Mouse (Mus musculus) kidney, adult 2 months (tissue): Measurements from ENCODE around the gene Mageb3. TPM values are rescaled to one million over a fixed set of nuclear protein-coding genes. Genes with fewer than 3 reads are reported as not detected.
A peak's percentile ranks its signal among the peaks of the same experiment; 100 is the strongest.
"Not testable (repeated sequence)": the region's sequence is repeated elsewhere in the genome, so short reads cannot be mapped to it uniquely, and the experiment has no call there.

Source experiments
- DNase-seq: peaks from one replicate; pipeline ENCODE4 v3.0.0; 2021
- H3K27ac ChIP-seq: fragments of 200-500 bp; 2 replicates; pipeline ENCODE4 v1.5.1; 2012; ENCODE audit warnings: low read depth, low read length, control low read depth, inconsistent platforms; ENCODE audit not compliant: insufficient read depth
- H3K27me3 ChIP-seq: fragments of 200-500 bp; replicated peaks from 2 replicates; pipeline ENCODE4 v1.6.1; 2012; ENCODE audit warnings: mild to moderate bottlenecking, moderate library complexity, low read length, inconsistent platforms; ENCODE audit not compliant: control insufficient read depth, insufficient read depth
- H3K36me3 ChIP-seq: fragments of 200-500 bp; 2 replicates; pipeline ENCODE4 v1.6.1; 2012; ENCODE audit warnings: mild to moderate bottlenecking, moderate library complexity, low read length, inconsistent platforms; ENCODE audit not compliant: control insufficient read depth, insufficient read depth
- H3K4me1 ChIP-seq: fragments of 200-500 bp; 2 replicates; pipeline ENCODE4 v1.6.1; 2011; ENCODE audit warnings: low read length; ENCODE audit not compliant: control insufficient read depth, insufficient read depth
- H3K4me3 ChIP-seq: fragments of 200-500 bp; 2 replicates; pipeline ENCODE4 v1.5.1; 2011; ENCODE audit warnings: mild to moderate bottlenecking, low read depth, low read length, control low read depth; ENCODE audit not compliant: insufficient read depth
- CTCF ChIP-seq: fragments of 200-500 bp; conservative IDR thresholded peaks from 2 replicates; pipeline ENCODE4 v1.5.1; 2011; ENCODE audit warnings: low read depth, mild to moderate bottlenecking, control low read depth, low read length, moderate library complexity, mixed read lengths; ENCODE audit not compliant: insufficient read depth, insufficient read length
- POLR2A ChIP-seq: fragments of 200-500 bp; IDR thresholded peaks from one replicate; pipeline ENCODE4 v1.6.1; 2011; ENCODE audit warnings: low read depth, low read length, control low read depth
- WGBS: fragments of 180-500 bp; shearing (Covaris S2); methylation state at CpG from one replicate; pipeline ENCODE4 v1.1.7; 2018; 5-methylcytosine and 5-hydroxymethylcytosine counted together
- polyA plus RNA-seq: library from polyadenylated mRNA; depleted of rRNA; stranded (reverse); fragments of >200 nt; gene quantifications from 2 replicates; pipeline ENCODE4 v1.2.3, GENCODE M21; 2012; rRNA removed

Gene Mageb3
- 0.03 TPM in 1 of 2 replicates, not detected in the other for polyA plus RNA-seq

DNA sequence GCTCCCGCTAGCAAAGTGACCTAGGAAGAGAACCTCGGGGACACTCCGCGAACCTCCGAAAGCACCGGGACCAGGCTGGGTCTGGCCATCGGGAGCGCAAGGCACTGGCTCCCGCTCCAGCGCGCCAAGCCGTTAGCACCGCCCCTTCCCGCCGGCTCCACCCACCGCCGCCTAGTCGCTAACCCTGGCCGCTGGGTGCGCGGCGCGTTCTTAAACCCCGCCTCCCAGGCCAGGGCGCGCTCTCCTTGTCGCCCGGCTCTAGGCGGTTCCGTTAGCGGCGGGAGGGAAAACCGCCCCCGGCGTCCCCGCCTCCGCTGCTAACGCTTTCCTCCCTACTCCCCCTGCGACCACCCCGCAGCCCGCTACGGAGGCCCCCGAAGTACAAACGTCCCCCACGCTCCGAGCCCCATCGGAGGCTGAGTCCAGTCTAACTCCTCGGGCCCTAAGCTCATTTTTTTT, at the start of gene Mageb3, which contains the start of gene Ctdspl2:
Gene Mageb3 (minus strand): TSS at position 328 of the 459 bp plus-strand sequence.
Gene Ctdspl2 (plus strand): TSS at position 237 of the 459 bp plus-strand sequence.
- H3K27me3 ChIP-seq = no peaks in the 10 kb centered on the region
- DNase-seq = peak; percentile 98
- no peaks in the 10 kb centered on the region for H3K36me3 ChIP-seq
- peaks cover 6% of the 10 kb centered on the region; the same call in 1 of the 2 replicates for H3K4me1 ChIP-seq
- TF ChIP-seq POLR2A = no peak
- peak within 1 kb of the TSS; percentile 99 for H3K4me3 ChIP-seq
- under 1% methylated on average over 48 of the region's 48 CpGs for WGBS
- H3K27ac ChIP-seq = peak within 1 kb of the TSS; percentile 96

DNA sequence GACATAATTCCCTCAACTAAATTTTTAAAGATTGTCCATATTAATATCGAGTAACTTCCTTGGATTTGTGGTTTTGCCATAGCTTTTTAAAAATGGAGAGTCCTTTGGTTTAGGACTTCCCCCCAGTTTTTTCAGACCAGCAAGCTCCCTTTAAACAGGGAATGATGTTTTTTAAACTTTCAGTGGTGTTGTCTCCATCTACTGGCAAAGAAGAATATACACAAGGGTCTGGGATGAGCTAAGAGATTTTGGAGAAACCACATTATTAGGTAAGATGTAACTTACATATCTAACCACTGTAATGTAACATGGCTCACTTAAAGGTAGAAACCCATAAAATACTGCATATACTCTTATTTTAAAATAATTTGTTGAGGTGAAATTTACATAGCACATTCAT, 39.8 kb upstream of the Mageb3 start:
- TF ChIP-seq POLR2A = no peak
- TF ChIP-seq CTCF = no peak
- H3K27me3 ChIP-seq = no peaks in the 10 kb centered on the region
- H3K4me3 ChIP-seq = no peak overlapping the region
- peaks cover 1% of the 10 kb centered on the region; the same call in 1 of the 2 replicates for H3K36me3 ChIP-seq
- no peak overlapping the region for H3K27ac ChIP-seq
- H3K4me1 ChIP-seq = no peaks in the 10 kb centered on the region
- WGBS = 92% methylated on average over 1 of the region's 1 CpGs
- no peak for DNase-seq

DNA sequence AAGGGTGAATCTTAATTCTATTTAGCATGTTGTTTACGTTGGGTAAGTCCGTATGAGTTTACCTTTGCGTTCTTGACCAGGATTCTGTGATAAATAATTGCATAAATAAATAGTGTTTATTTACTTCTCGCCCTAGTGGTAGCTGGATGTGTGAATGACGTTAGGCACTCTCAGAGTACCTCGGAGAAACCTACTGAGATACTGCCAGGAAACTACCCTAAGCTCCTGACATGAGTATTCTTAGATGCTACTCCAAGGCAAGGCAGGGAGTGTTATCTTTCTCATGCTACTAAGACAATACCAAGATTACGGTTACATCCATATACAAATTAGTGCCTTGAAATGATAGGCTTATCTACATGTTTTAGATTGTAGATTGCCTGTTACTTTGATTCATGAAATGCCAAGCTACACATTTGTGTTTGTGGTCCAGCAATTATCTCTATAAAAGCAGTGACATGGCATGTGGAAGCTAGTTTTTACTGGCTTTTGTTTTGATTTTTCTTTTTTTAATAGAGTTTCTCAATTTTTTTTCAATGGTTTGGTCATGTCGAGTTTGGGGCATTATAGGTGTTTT, 1.4 kb upstream of the Mageb3 start:
- Histone ChIP-seq H3K27ac (no peak overlapping the region), H3K36me3 (no peaks in the 10 kb centered on the region), H3K27me3 (no peaks in the 10 kb centered on the region), H3K4me3 (peak overlapping the region; percentile 99), H3K4me1 (peaks cover 6% of the 10 kb centered on the region; the same call in 1 of the 2 replicates)
- TF ChIP-seq CTCF = no peak
- no peak for TF ChIP-seq POLR2A
- 3% methylated on average over 8 of the region's 8 CpGs for WGBS
- DNase-seq = peak; percentile 4

DNA sequence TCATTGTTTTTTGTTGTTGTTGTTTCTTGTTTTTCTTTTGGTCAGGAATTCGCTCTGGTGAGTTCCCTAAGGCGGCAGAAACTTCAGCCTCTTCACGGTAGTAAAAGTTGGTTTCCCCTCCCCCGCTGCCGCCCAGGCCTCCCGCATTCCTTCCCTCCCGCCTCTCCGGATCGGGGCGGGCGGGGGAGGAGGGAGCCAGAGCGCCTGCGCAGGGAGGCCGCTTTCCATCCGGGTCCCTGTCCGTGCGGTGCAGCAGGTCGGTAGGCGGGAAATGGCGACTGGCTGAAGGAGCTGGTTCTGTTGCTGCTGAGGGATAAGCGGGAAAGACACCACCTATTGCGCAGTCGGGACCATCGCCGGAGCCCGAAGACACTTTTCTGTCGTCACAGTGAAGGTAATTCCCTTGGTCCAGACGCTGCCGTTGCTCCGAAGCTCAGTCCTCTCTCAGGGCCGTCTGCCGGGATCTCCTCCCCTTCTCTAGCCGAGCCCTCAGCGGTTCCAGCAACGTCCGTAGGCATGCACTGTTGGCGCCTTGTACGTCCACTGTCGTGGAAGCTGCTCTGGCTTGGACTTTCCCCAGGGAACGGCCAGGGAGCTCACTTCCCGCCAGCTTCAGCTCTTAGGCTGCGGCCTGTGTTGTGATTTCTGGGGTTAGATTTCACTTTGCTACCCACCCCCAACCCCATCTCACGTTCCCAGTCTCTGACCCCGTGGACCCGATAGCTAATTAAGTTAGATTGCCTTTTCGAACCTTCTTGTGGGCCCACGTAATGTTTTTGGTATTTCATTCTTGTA, 529 bp upstream of the Mageb3 start:
- WGBS = under 1% methylated on average over 47 of the region's 47 CpGs
- peaks cover 6% of the 10 kb centered on the region; the same call in 1 of the 2 replicates for H3K4me1 ChIP-seq
- peak; percentile 97 for DNase-seq

DNA sequence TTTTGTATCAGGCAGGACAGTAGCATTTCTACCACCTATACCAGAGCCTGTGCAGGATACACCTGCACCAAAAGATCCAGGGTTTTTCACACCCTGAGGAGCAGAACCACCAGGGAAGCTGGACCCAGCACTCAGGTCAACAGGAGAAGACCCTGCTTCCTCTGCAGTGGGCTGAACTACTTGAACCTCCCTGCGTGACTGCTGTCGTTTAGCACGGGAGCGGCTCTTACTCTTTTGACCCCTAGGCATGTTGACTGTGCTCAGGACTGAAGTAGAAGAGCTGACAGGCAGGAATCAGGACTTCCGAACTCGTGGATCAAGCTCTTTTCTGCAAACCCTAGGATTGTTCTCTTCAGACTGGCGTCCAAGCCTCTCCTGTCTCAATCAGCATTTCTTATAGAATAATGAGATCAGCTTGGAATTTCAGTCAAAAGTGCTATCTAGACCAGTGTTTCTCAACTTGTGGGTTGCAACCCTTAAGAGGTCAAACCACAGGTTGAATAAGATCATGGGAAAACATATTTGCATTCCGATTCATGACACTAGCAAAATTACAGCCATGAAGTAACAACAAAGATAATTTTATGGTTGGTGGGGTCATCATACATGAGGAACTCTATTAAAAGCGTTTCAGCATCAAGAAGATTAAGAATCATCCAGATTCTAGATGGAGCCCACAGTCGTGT, 778 bp downstream of the Mageb3 start:
- Histone ChIP-seq H3K36me3 (no peaks in the 10 kb centered on the region), H3K27ac (peak overlapping the region; percentile 83; the same call in 1 of the 2 replicates)
- no peak for TF ChIP-seq POLR2A
- TF ChIP-seq CTCF = no peak

More for the DNA sequence above, 529 bp upstream of the Mageb3 start:
- peak overlapping the region; percentile 99 for H3K4me3 ChIP-seq
- peak overlapping the region; percentile 96 for H3K27ac ChIP-seq
- H3K36me3 ChIP-seq = no peaks in the 10 kb centered on the region
- TF ChIP-seq POLR2A (peak; percentile 73), CTCF (no peak)
- no peaks in the 10 kb centered on the region for H3K27me3 ChIP-seq

DNA sequence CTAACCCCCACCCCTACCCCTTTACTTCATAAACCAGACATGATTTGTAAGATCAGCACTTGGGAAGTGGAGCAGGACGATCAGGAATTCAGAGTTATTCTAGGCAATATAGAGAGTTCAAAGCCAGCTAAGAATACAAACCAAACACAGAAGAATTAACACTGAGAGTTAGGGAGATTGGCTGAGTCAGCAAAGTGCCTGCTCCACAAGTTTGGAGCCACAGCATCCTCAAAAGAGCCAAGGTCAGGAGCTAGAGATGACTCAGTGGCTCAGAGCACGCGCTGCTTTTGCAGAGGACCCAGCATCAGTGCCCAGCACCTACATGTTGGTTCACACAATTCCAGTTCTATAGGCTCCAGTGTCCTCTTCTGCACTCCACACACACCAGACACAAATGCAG, 12.5 kb downstream of the Mageb3 start:
- H3K36me3 ChIP-seq = no peaks in the 10 kb centered on the region
- H3K27ac ChIP-seq = no peak overlapping the region
- no peaks in the 10 kb centered on the region for H3K4me1 ChIP-seq
- no peak overlapping the region for H3K4me3 ChIP-seq
- no peak for TF ChIP-seq CTCF
- TF ChIP-seq POLR2A = no peak
- DNase-seq = no peak
- WGBS = 76% methylated on average over 3 of the region's 3 CpGs
- H3K27me3 ChIP-seq = no peaks in the 10 kb centered on the region

More for the DNA sequence above, 778 bp downstream of the Mageb3 start:
- WGBS = 16% methylated on average over 10 of the region's 10 CpGs
- H3K4me3 ChIP-seq = peak overlapping the region; percentile 99
- DNase-seq = no peak
- H3K27me3 ChIP-seq = no peaks in the 10 kb centered on the region
- H3K4me1 ChIP-seq = peaks cover 6% of the 10 kb centered on the region; the same call in 1 of the 2 replicates

DNA sequence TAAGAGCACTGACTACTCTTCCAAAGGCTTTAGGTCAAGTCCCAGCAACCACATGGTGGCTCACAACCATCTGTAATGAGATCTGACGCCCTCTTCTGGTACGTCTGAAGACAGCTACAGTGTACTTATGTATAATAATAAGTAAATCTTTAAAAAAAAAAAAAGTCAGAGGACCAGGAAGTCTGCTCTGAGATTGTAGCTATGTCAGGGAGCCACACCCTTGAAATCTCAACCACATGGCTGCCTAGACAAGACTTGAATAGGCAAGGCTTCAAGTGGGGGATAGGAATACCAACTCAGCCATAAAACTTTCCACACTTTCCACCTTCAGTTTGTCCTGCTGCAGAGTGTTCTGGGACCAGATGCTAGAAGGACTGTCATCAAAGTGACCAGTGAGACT, 18.3 kb downstream of the Mageb3 start:
- not testable (repeated sequence) for H3K27ac ChIP-seq, H3K36me3 ChIP-seq, H3K4me1 ChIP-seq, DNase-seq, H3K27me3 ChIP-seq, H3K4me3 ChIP-seq
- WGBS = 91% methylated on average over 2 of the region's 2 CpGs
